20 mouse cellular contexts compared by ENCODE assay signal in genomic region chr15:103041613-103042012, GRCm38 (mm10). TPM values are rescaled to one million over a fixed set of nuclear protein-coding genes. Genes with fewer than 3 reads are reported as not detected.
DNase-seq lines count a peak whose midpoint lies in the region; ATAC-seq lines count a peak whose summit lies in the region.
"Had no signal": no experiment of that assay in that cellular context is flagged by ENCODE, and none has a peak within 500 bp of the region (broad histone marks: within the 10 kb centered on the region; RNA-seq: fewer than 3 reads in every experiment).

No protein-coding gene starts in this region.

- no peak overlapping the region for H3K4me2 ChIP-seq in midbrain, embryonic 11.5 days
- H3K4me2 ChIP-seq in midbrain, embryonic 15.5 days, result no peak overlapping the region
- peak overlapping the region; percentile 54; the same call in 1 of the 2 replicates for H3K4me2 ChIP-seq in hindbrain, embryonic 16.5 days (ENCODE audit: low read length)
- no peak overlapping the region for H3K4me2 ChIP-seq in stomach, embryonic 15.5 days
- H3K4me2 ChIP-seq: liver, embryonic 15.5 days had no signal

- no peaks in the 10 kb centered on the region for H3K4me1 ChIP-seq in midbrain, embryonic 11.5 days (ENCODE audit: control insufficient read depth, insufficient read depth, low read length)
- H3K4me1 ChIP-seq in midbrain, embryonic 15.5 days, result no peaks in the 10 kb centered on the region
- no peaks in the 10 kb centered on the region for H3K4me1 ChIP-seq in hindbrain, embryonic 16.5 days (ENCODE audit: control insufficient read depth, insufficient read depth, low read depth, low read length)
- H3K4me1 ChIP-seq in stomach, embryonic 15.5 days, result peaks cover 23% of the 10 kb centered on the region
- H3K4me1 ChIP-seq: liver, embryonic 15.5 days had no signal

- WGBS in midbrain, embryonic 11.5 days, result 5% methylated on average over 5 of the region's 5 CpGs
- 14% methylated on average over 5 of the region's 5 CpGs for WGBS in midbrain, embryonic 15.5 days
- WGBS in hindbrain, embryonic 16.5 days, result 18% methylated on average over 5 of the region's 5 CpGs
- 36% methylated on average over 5 of the region's 5 CpGs for WGBS in stomach, embryonic 15.5 days

- H3K36me3 ChIP-seq in midbrain, embryonic 11.5 days (ENCODE audit: control insufficient read depth, insufficient read depth, low read length), result no peaks in the 10 kb centered on the region
- no peaks in the 10 kb centered on the region for H3K36me3 ChIP-seq in midbrain, embryonic 15.5 days (replicated peaks)
- H3K36me3 ChIP-seq in hindbrain, embryonic 16.5 days (ENCODE audit: control insufficient read depth, insufficient read depth, low read length), result no peaks in the 10 kb centered on the region
- H3K36me3 ChIP-seq in stomach, embryonic 15.5 days, result no peaks in the 10 kb centered on the region
- H3K36me3 ChIP-seq: liver, embryonic 15.5 days had no signal

- no peak for ATAC-seq in midbrain, embryonic 11.5 days (ENCODE audit: low FRiP score)
- no peak for ATAC-seq in midbrain, embryonic 15.5 days (replicated peaks)
- ATAC-seq in hindbrain, embryonic 16.5 days, result no peak
- no peak for ATAC-seq in stomach, embryonic 15.5 days (ENCODE audit: insufficient read depth, low FRiP score, low read depth)
- ATAC-seq: intestine, postnatal 0 days; Patski had no signal

- H3K4me3 ChIP-seq in midbrain, embryonic 11.5 days (ENCODE audit: low read depth, low read length), result no peak overlapping the region
- H3K4me3 ChIP-seq in midbrain, embryonic 15.5 days, result no peak overlapping the region
- H3K4me3 ChIP-seq in hindbrain, embryonic 16.5 days (ENCODE audit: low read length), result no peak overlapping the region
- H3K4me3 ChIP-seq in stomach, embryonic 15.5 days (replicated peaks), result no peak overlapping the region
- H3K4me3 ChIP-seq: liver, embryonic 15.5 days had no signal

- no peak overlapping the region for H3K9ac ChIP-seq in midbrain, embryonic 11.5 days (ENCODE audit: low read length)
- H3K9ac ChIP-seq in midbrain, embryonic 15.5 days, result no peak overlapping the region
- no peak overlapping the region for H3K9ac ChIP-seq in hindbrain, embryonic 16.5 days (ENCODE audit: low read depth, low read length)
- no peak overlapping the region for H3K9ac ChIP-seq in stomach, embryonic 15.5 days
- H3K9ac ChIP-seq: liver, embryonic 15.5 days had no signal

- no peaks in the 10 kb centered on the region for H3K9me3 ChIP-seq in midbrain, embryonic 11.5 days (ENCODE audit: control insufficient read depth, low read length)
- H3K9me3 ChIP-seq in midbrain, embryonic 15.5 days, result no peaks in the 10 kb centered on the region
- H3K9me3 ChIP-seq in hindbrain, embryonic 16.5 days (ENCODE audit: control insufficient read depth, low read length), result no peaks in the 10 kb centered on the region
- no peaks in the 10 kb centered on the region for H3K9me3 ChIP-seq in stomach, embryonic 15.5 days
- H3K9me3 ChIP-seq: liver, embryonic 15.5 days had no signal

- peaks cover 92% of the 10 kb centered on the region for H3K27me3 ChIP-seq in midbrain, embryonic 11.5 days (ENCODE audit: control insufficient read depth, insufficient read depth, low read length)
- peaks cover 97% of the 10 kb centered on the region for H3K27me3 ChIP-seq in midbrain, embryonic 15.5 days (replicated peaks)
- peaks cover 47% of the 10 kb centered on the region for H3K27me3 ChIP-seq in hindbrain, embryonic 16.5 days (replicated peaks; ENCODE audit: control insufficient read depth, insufficient read depth, low read length)
- no peaks in the 10 kb centered on the region for H3K27me3 ChIP-seq in stomach, embryonic 15.5 days (replicated peaks)
- H3K27me3 ChIP-seq: Patski had no signal

- H3K27ac ChIP-seq in midbrain, embryonic 11.5 days (ENCODE audit: low read depth, low read length), result no peak overlapping the region
- no peak overlapping the region for H3K27ac ChIP-seq in midbrain, embryonic 15.5 days
- peak overlapping the region; percentile 66; the same call in 1 of the 2 replicates for H3K27ac ChIP-seq in hindbrain, embryonic 16.5 days (ENCODE audit: low read depth, low read length)
- H3K27ac ChIP-seq in stomach, embryonic 15.5 days, result peak overlapping the region; percentile 85
- H3K27ac ChIP-seq: liver, embryonic 15.5 days had no signal

- DNase-seq in midbrain, embryonic 11.5 days (ENCODE audit: low spot score, missing footprints), result peak; percentile 88
- peak; percentile 72 for DNase-seq in ZHBTc4 (ENCODE audit: low read depth, low spot score)
- no peak for DNase-seq in right cerebral cortex, postnatal 14 days
- no peak for DNase-seq in kidney, postnatal 25 days
- DNase-seq in cerebellum, adult 18-20 months, result no peak
- DNase-seq: cerebellum, adult 2 months; gastrocnemius, postnatal 10 days; layer of hippocampus, postnatal 36 days; lung, postnatal 10 days; right cerebral cortex, postnatal 4 days; thymus, postnatal 14 days had no signal

RNA-seq across cellular contexts. Expression of gene Hoxc4, which starts 22.9 kb away (rescaled TPM):
- polyA plus RNA-seq in midbrain, embryonic 11.5 days (2014; fragmentation: Nextera tagmentation; extraction: Ambion mirVana), result not detected in 2 replicates
- 0.08 TPM in 1 of 2 replicates, not detected in the other for polyA plus RNA-seq in midbrain, embryonic 15.5 days (2015; fragmentation: Nextera tagmentation; extraction: Ambion mirVana)
- polyA plus RNA-seq in hindbrain, embryonic 16.5 days (2015; fragmentation: Nextera tagmentation; extraction: Ambion mirVana), result 57.7 and 61.2 TPM in 2 replicates
- polyA plus RNA-seq in stomach, embryonic 15.5 days (2015; fragmentation: Nextera tagmentation; extraction: Ambion mirVana), result 16.2 and 17.3 TPM in 2 replicates
- polyA plus RNA-seq: cortical plate, adult 2 months; heart, postnatal 0 days had no signal

RNA-seq across cellular contexts. Expression of gene Hoxc6, which starts 43.6 kb away (rescaled TPM):
- not detected in 2 replicates for polyA plus RNA-seq in midbrain, embryonic 11.5 days (2014; fragmentation: Nextera tagmentation; extraction: Ambion mirVana)
- polyA plus RNA-seq in midbrain, embryonic 15.5 days (2015; fragmentation: Nextera tagmentation; extraction: Ambion mirVana), result not detected in 2 replicates
- polyA plus RNA-seq in hindbrain, embryonic 16.5 days (2015; fragmentation: Nextera tagmentation; extraction: Ambion mirVana), result 4.0 and 9.0 TPM in 2 replicates
- polyA plus RNA-seq in stomach, embryonic 15.5 days (2015; fragmentation: Nextera tagmentation; extraction: Ambion mirVana), result 2.6 and 4.7 TPM in 2 replicates
- polyA plus RNA-seq: cortical plate, adult 2 months; heart, postnatal 0 days had no signal

RNA-seq across cellular contexts. Expression of gene Hoxc8, which starts 51.2 kb away (rescaled TPM):
- not detected in 2 replicates for polyA plus RNA-seq in midbrain, embryonic 11.5 days (2014; fragmentation: Nextera tagmentation; extraction: Ambion mirVana)
- not detected in 2 replicates for polyA plus RNA-seq in midbrain, embryonic 15.5 days (2015; fragmentation: Nextera tagmentation; extraction: Ambion mirVana)
- 3.2 and 9.9 TPM in 2 replicates for polyA plus RNA-seq in hindbrain, embryonic 16.5 days (2015; fragmentation: Nextera tagmentation; extraction: Ambion mirVana)
- 1.4 and 1.9 TPM in 2 replicates for polyA plus RNA-seq in stomach, embryonic 15.5 days (2015; fragmentation: Nextera tagmentation; extraction: Ambion mirVana)
- polyA plus RNA-seq: brain, embryonic 14.5 days; cerebellum, adult 2 months; cortical plate, adult 2 months; heart, postnatal 0 days had no signal

Comparison
In these comparisons a context has a peak if more than half of its experiments do, and no peak if none do; other contexts are left out.
1. DNase-seq: peak in midbrain, embryonic 11.5 days (single experiment) and ZHBTc4 (single experiment); none in right cerebral cortex, postnatal 14 days (single experiment), kidney, postnatal 25 days (0 of 2) and cerebellum, adult 18-20 months (0 of 2).
2. H3K27ac ChIP-seq: peak in hindbrain, embryonic 16.5 days (single experiment) and stomach, embryonic 15.5 days (single experiment); none in midbrain, embryonic 11.5 days (single experiment) and midbrain, embryonic 15.5 days (single experiment).
3. RNA of gene Hoxc4, which starts 22.9 kb away (polyA plus RNA-seq): 57.7 to 61.2 TPM in hindbrain, embryonic 16.5 days and 16.2 to 17.3 TPM in stomach, embryonic 15.5 days; not detected in midbrain, embryonic 11.5 days and 0.08 TPM in midbrain, embryonic 15.5 days; every median in the first group is over 10 times any median in the second.